Mouse (Mus musculus): ENCODE measurements around the gene Ksr2. TPM values are rescaled to one million over a fixed set of nuclear protein-coding genes. Genes with fewer than 3 reads are reported as not detected.

The Ksr2 gene
- total and polyA plus RNA-seq, 3 experiments = 0.36 to 1.3 (median 1.2) TPM

GRCm38 (mm10) chr5:117380199-117380598 lies 33.6 kb upstream of the Ksr2 start:
- Histone ChIP-seq H3K9me3 (replicated peaks; ENCODE audit: low read length) (no peaks in the 10 kb centered on the region), H3K79me2 (replicated peaks; ENCODE audit: control insufficient read depth, extremely low read depth, insufficient read depth, poor library complexity, severe bottlenecking) (0 out of 2 replicates have a peak, but pooled peaks cover 9% of the 10 kb centered on the region), H3K27me3 (replicated peaks) (no peaks in the 10 kb centered on the region), H3K36me3 (replicated peaks in 1 of 2; ENCODE audit: control insufficient read depth in 1 of 2, insufficient read depth in 1 of 2, low read length in 1 of 2) (peaks cover 83% of the 10 kb centered on the region in 2 experiments), H3K4me2 (ENCODE audit: insufficient read depth, low read depth, poor library complexity, severe bottlenecking) (no peak overlapping the region), H3K4me1 (ENCODE audit: control insufficient read depth in 1 of 2, insufficient read depth in 2 of 2) (peaks cover 22 to 78% of the 10 kb centered on the region in 2 experiments), H3K9ac (ENCODE audit: insufficient read depth, low read depth) (no peak overlapping the region), H3K4me3 (replicated peaks in 1 of 3; ENCODE audit: low read depth in 2 of 3, low read length in 2 of 3, poor library complexity in 1 of 3) (no peak overlapping the region), H3K27ac (ENCODE audit: insufficient read depth, low read depth) (no peak overlapping the region)
- no peak for TF ChIP-seq SIN3A (IDR thresholded peaks at IDR 0.05; ENCODE audit: low read length)
- TF ChIP-seq IRF4 (IDR thresholded peaks at IDR 0.05; ENCODE audit: low read depth, low read length) = no peak
- TF ChIP-seq MYC (IDR thresholded peaks at IDR 0.05; ENCODE audit: low read depth, low read length) = no peak
- no peak for TF ChIP-seq MAZ (IDR thresholded peaks at IDR 0.05; ENCODE audit: low read depth, low read length)
- TF ChIP-seq UBTF (IDR thresholded peaks at IDR 0.05; ENCODE audit: low read depth, low read length) = no peak
- no peak for TF ChIP-seq JUN (IDR thresholded peaks at IDR 0.05; ENCODE audit: insufficient read depth, low read depth, low read length)
- TF ChIP-seq TCF12 (IDR thresholded peaks at IDR 0.05; ENCODE audit: low read depth, low read length) = no peak
- TF ChIP-seq BHLHE40 (IDR thresholded peaks at IDR 0.05; ENCODE audit: low read depth, low read length) = no peak
- TF ChIP-seq USF2 (conservative IDR thresholded peaks at IDR 0.05; ENCODE audit: low read depth, low read length) = no peak
- dilution Hi-C loops (cut with MboI; ENCODE audit: extremely low pct_ligation_motif_present, extremely low pct_unique_long_range_greater_than_20kb, low sequenced_read_pairs) (no loop called here), in situ Hi-C loops (cut with MboI; ENCODE audit: low pct_ligation_motif_present, low pct_unique_long_range_greater_than_20kb, low sequenced_read_pairs) (loop anchor here (10.0 kb wide), 1 partner anchor 105 kb away; no protein-coding TSS in a partner anchor)
- no peak for DNase-seq (ENCODE audit: extremely low read depth)

- no peaks in the 10 kb centered on the region for H3K27me3 ChIP-seq (replicated peaks)
- TF ChIP-seq ZMIZ1 (IDR thresholded peaks at IDR 0.05; ENCODE audit: low read depth, low read length) (no peak), NELFE (IDR thresholded peaks at IDR 0.05; ENCODE audit: low read depth, low read length) (no peak), MAZ (IDR thresholded peaks at IDR 0.05; ENCODE audit: low read depth, low read length) (no peak), RAD21 (IDR thresholded peaks at IDR 0.05; ENCODE audit: low read depth, low read length) (no peak), JUN (IDR thresholded peaks at IDR 0.05; ENCODE audit: insufficient read depth, low read depth, low read length) (no peak), IRF4 (IDR thresholded peaks at IDR 0.05; ENCODE audit: low read depth, low read length) (no peak), MXI1 (IDR thresholded peaks at IDR 0.05; ENCODE audit: low read depth, low read length) (no peak), TBP (conservative IDR thresholded peaks at IDR 0.05; ENCODE audit: low read depth, low read length) (no peak), POLR2A (IDR thresholded peaks at IDR 0.05; ENCODE audit: low read depth, low read length) (no peak), POLR2AphosphoS2 (IDR thresholded peaks at IDR 0.05; ENCODE audit: low read depth, low read length) (no peak), GABPA (IDR thresholded peaks at IDR 0.05; ENCODE audit: insufficient replicate concordance, low read depth, low read length) (no peak), MAX (IDR thresholded peaks at IDR 0.05; ENCODE audit: low read length) (no peak), BHLHE40 (IDR thresholded peaks at IDR 0.05; ENCODE audit: low read depth, low read length) (no peak), CTCF (conservative IDR thresholded peaks at IDR 0.05 in 1 of 2, IDR thresholded peaks at IDR 0.05 in 1 of 2; ENCODE audit: low read depth in 2 of 2, low read length in 2 of 2) (no peak), USF1 (IDR thresholded peaks at IDR 0.05; ENCODE audit: low read depth, low read length) (no peak), JUND (conservative IDR thresholded peaks at IDR 0.05; ENCODE audit: low read depth, low read length) (no peak), USF2 (conservative IDR thresholded peaks at IDR 0.05; ENCODE audit: low read depth, low read length) (no peak), MEF2A (IDR thresholded peaks at IDR 0.05; ENCODE audit: borderline replicate concordance, low read depth, low read length) (no peak), ZNF384 (IDR thresholded peaks at IDR 0.05; ENCODE audit: low read depth, low read length) (no peak)
- no peak for DNase-seq (ENCODE audit: extremely low read depth)
- H3K79me2 ChIP-seq (replicated peaks; ENCODE audit: control insufficient read depth, extremely low read depth, insufficient read depth, poor library complexity, severe bottlenecking) = peaks cover 14% of the 10 kb centered on the region
- no peak overlapping the region for H3K4me3 ChIP-seq (replicated peaks in 1 of 3; ENCODE audit: low read depth in 2 of 3, low read length in 2 of 3, poor library complexity in 1 of 3)
- H3K4me2 ChIP-seq (ENCODE audit: insufficient read depth, low read depth, poor library complexity, severe bottlenecking) = no peak overlapping the region
- peaks cover 22 to 78% of the 10 kb centered on the region in 2 experiments for H3K4me1 ChIP-seq (ENCODE audit: control insufficient read depth in 1 of 2, insufficient read depth in 2 of 2)
- in situ Hi-C loops (cut with MboI; ENCODE audit: low pct_ligation_motif_present, low pct_unique_long_range_greater_than_20kb, low sequenced_read_pairs) (loop anchor here (10.0 kb wide), 1 partner anchor 103 kb away; no protein-coding TSS in a partner anchor), dilution Hi-C loops (cut with MboI; ENCODE audit: extremely low pct_ligation_motif_present, extremely low pct_unique_long_range_greater_than_20kb, low sequenced_read_pairs) (no loop called here)
- no peak overlapping the region for H3K27ac ChIP-seq (ENCODE audit: insufficient read depth, low read depth)
- no peak overlapping the region for H3K9ac ChIP-seq (ENCODE audit: insufficient read depth, low read depth)
- H3K9me3 ChIP-seq (replicated peaks; ENCODE audit: low read length) = no peaks in the 10 kb centered on the region
- H3K36me3 ChIP-seq (replicated peaks in 1 of 2; ENCODE audit: control insufficient read depth in 1 of 2, insufficient read depth in 1 of 2, low read length in 1 of 2) = peaks cover 83% of the 10 kb centered on the region in 2 experiments
Observed at GRCm38 (mm10) chr5:117381785-117382184, 32.0 kb upstream of the Ksr2 start.
